Mouse (Mus musculus) kidney, adult 8-10 months (tissue): ENCODE results near the gene Etv5.
A peak's percentile ranks its signal among the peaks of the same experiment; 100 is the strongest.

ENCODE experiments used
- DNase-seq, 2 experiments: peaks; one replicate each; pipeline ENCODE4 v3.0.0; 2022

Etv5 gene

GRCm38 (mm10) chr16:22439499-22440177, at the start of gene Etv5:
Gene Etv5, minus strand, starts transcription at chr16:22439719.
- peak; percentile 99 to 100 for DNase-seq

- DNase-seq = no peak
Observed at GRCm38 (mm10) chr16:22483900-22484299, 44.4 kb upstream of the Etv5 start.

DNA sequence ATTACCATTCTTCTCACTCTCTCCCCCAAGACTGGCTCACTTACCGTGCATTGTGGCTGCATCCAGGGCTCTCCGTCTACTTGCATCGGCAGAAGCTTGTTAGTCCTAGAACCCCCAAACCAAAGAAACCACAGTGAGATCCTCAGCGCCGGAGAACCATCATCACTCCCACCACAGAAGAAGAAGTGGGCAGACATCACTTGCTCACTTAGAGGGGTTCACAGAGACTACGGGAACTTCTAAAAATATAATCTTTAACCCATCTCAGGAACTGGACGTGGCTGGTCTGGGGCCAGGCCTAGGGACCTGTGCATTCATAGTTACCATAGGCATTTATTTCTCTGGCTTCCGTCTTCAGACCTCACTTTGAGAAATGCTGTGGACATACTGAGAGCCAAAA, 39.8 kb upstream of the Etv5 start:
- no peak for DNase-seq

DNA sequence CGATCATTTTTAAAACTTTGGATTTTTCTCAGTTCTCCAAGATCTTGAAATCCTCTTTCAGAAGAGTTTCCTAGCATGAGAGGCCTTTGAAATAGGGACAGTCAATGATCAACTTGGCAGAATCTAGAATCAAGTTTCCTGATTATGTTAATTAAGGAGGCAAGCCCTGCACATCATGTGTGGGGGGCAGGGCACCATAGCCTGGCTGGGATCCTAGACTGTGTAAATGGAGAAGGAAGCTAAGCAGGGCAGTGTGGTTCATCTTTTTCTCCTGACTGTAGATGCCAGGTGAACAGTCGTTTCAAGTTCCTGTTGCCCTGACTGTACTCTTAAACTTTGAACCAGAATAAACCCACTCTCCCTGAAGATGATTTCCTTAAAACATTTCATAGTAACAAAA, 32.2 kb upstream of the Etv5 start:
- DNase-seq = peak; percentile 65 to 70

- no peak for DNase-seq
Observed at GRCm38 (mm10) chr16:22469385-22469784, 29.9 kb upstream of the Etv5 start.

- no peak for DNase-seq
Observed at GRCm38 (mm10) chr16:22467111-22467510, 27.6 kb upstream of the Etv5 start.

- DNase-seq = no peak
Observed at GRCm38 (mm10) chr16:22466381-22466780, 26.9 kb upstream of the Etv5 start.

GRCm38 (mm10) chr16:22462220-22462619, 22.7 kb upstream of the Etv5 start:
- no peak for DNase-seq

DNA sequence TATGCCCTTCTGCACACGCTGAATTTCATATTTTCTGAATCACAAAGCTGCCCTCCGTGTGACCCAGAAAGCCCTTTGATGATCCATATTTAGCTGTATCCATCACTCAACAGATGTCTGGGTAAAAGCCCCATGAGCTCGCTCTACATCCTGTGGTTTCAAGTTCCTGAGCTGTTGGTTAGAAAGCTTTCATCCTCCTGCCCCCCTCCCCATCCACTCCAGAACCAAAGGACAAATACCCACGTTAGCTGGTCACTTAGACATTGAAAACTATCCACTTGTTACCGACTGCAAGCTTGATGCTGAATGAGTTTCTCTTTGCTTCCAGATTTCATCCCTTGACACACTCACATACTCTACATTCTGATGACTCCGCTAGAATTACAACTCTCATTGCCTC, 22.2 kb upstream of the Etv5 start:
- DNase-seq = no peak

- DNase-seq = no peak
Observed at GRCm38 (mm10) chr16:22460960-22461359, 21.4 kb upstream of the Etv5 start.

- DNase-seq = no peak
Observed at GRCm38 (mm10) chr16:22452082-22452481, 12.6 kb upstream of the Etv5 start.

DNA sequence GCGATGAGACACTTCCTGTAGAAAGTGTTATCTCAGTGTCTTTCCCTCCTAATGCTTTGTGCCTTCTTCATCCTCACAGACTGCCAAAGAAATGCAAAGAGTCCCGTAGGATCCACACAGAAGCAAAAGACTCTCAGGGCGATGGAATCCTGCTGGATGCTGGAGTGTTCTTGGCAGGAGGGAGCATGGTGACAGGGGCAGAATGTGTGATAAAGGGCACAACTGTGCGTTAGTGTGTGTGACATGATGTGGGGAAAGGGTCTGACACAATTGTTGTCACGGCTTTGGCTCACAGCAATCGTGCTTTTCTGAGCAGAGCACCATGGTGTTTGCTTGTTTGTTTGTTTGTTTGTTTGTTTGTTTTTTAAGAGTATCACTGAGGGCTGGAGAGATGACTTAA, 8.6 kb upstream of the Etv5 start:
- DNase-seq = no peak

DNA sequence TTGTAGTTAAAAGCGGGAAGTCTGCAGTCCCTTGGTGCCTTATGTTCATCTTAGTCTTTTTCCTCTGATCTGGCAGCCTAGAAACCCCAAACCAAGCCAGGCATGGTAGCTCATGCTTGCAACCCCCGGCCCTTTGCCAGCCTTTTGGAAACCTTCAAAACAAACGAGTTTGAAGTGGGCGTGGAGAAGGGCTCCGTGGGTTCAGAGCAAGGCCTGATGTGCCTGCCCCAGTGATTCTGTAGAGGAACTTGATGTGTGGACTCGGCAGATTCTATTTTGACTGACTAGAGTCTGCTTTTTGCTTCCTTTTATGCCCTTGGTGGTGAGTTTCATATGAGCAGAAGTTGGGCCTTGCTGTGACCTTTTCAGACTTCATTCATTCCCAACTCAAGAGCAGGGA, 5.3 kb upstream of the Etv5 start:
- DNase-seq = no peak

DNA sequence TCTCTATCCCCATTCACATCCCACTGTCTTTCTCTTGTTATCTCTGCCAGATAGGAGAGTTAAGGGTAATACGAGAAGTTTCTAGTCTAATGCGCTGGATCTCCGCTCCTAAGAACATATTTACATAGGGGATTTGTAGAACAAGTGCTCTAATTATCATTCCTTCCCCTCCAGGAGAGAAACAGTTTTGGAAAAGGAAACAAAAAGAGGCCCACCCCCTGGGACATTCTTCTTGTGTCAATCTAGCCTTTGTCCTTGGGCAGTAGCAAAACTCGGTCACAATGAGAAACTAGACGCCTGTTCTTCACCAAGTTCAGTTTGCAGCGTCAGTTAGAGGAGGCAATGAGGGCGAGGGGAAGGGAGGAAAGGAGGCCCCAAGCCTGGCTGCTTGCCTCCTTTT, 2.7 kb upstream of the Etv5 start:
- no peak for DNase-seq

- DNase-seq = peak; percentile 19 to 22
Observed at GRCm38 (mm10) chr16:22441317-22441716, 1.8 kb upstream of the Etv5 start.

- peak; percentile 75 for DNase-seq
Observed at GRCm38 (mm10) chr16:22440269-22440668, 750 bp upstream of the Etv5 start.

- peak; percentile 68 to 74 for DNase-seq
Observed at GRCm38 (mm10) chr16:22438441-22439373, 812 bp downstream of the Etv5 start.

DNA sequence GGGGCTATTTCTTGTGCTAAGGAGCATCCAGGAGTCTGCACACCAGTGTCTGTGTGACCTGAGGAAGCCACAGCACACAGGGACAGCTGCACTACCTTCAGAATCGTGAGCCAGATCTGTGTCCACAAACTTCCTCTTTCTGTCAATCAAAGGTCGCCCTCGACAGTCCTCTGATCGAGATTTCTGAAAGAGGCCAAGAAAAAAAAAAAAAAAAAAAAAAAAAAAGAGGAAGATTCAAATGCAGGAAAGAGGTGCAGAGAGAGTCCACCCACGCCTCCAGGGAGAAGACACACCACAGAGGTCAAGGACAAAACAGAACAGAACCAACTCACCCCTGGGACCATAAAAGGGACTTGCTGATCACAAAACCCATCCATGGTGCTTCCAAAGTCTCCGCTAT, 3.4 kb downstream of the Etv5 start:
- DNase-seq = no peak

- no peak for DNase-seq
Observed at GRCm38 (mm10) chr16:22434530-22434929, 5.0 kb downstream of the Etv5 start.

DNA sequence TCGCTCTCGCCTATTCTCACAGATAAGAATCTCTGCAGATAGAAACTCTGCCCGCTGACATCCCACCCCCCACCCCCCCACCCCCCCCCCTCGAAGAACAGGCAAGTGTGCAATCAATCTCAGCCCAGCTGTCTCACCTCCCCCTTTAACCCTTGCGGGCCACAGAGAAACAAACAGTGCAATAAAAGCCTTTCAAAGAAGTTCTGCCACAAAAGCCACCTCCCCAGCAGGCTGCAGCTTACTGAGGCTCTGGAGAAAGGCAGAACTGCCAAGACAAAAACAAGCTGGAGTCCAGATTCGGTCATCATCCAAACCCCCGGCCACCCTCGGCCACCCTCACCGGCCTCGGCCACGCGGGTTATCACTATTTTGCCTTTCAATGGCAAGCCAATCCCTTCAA, 5.6 kb downstream of the Etv5 start:
- no peak for DNase-seq

- DNase-seq = no peak
Observed at GRCm38 (mm10) chr16:22431773-22432172, 7.7 kb downstream of the Etv5 start.

GRCm38 (mm10) chr16:22431335-22431734, 8.2 kb downstream of the Etv5 start:
- no peak for DNase-seq

DNA sequence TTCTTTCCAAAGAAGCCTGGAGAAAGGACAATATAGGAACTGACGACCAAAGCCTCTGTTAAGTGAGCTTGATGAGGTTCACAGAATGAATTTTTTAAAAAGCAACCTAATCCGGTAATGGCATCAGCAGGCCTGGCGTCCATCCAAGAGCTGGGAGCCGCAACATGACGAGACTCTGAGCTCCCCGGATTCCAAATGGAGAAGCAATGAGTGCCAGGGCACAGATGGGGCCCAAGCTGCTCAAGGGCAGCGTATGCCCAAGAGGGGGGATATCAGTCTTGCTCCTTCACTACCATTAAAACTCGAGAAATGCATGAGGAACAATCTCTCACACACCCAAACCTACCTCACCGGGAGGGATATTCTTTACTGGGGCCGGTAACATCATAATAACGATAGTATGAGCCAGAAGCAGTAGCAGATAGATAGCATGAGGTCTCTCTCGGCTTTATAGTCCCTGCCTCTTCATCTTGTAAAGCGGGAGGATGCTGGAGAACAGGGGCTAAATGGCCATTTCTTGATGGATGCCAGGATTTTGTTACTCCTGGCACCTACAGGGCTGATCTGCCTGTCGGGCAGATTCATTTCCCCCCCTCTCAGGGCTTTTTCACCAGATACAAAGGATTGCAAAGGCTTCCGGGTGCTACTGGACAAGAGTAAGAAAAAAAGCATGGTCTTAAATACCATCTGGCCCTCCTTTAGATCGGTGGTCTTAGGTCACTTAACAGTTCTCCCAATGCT, 9.1 kb downstream of the Etv5 start:
- peak in 1 of 2 experiments; percentile 25 for DNase-seq
